Mouse (Mus musculus) R1 (cell line): ENCODE measurements around the gene Ring1.

ENCODE experiments used
- DNase-seq: peaks from one replicate; pipeline ENCODE4 v3.0.0-alpha.2; 2018; ENCODE audit warnings: low read depth, low spot score

Gene Ring1

GRCm38 (mm10) chr17:33994959-33995358, 29.5 kb downstream of the Ring1 start:
- no peak for DNase-seq

GRCm38 (mm10) chr17:33991788-33992664, 32.5 kb downstream of the Ring1 start:
- DNase-seq: peak; percentile 94

GRCm38 (mm10) chr17:33982136-33982535, 42.3 kb downstream of the Ring1 start:
- DNase-seq: peak; percentile 76

- DNase-seq: peak; percentile 99
These were observed 43.1 kb downstream of the Ring1 start for GRCm38 (mm10) chr17:33981192-33981909.

- peak; percentile 86 for DNase-seq
These were observed 44.1 kb downstream of the Ring1 start for GRCm38 (mm10) chr17:33980181-33981035.

GRCm38 (mm10) chr17:33979512-33980050, 44.9 kb downstream of the Ring1 start:
- no peak for DNase-seq

GRCm38 (mm10) chr17:33978631-33979031, 45.8 kb downstream of the Ring1 start:
- DNase-seq: peak; percentile 92

GRCm38 (mm10) chr17:33977861-33978557, 46.5 kb downstream of the Ring1 start:
- DNase-seq: no peak

- DNase-seq: no peak
These were observed 50.9 kb downstream of the Ring1 start for GRCm38 (mm10) chr17:33973572-33973971.

GRCm38 (mm10) chr17:33972691-33973090, 51.8 kb downstream of the Ring1 start:
- peak; percentile 65 for DNase-seq
